17 mouse cellular contexts compared by ENCODE assay signal in genomic region chr14:59859830-59860229, GRCm38 (mm10).
"Had no signal": no experiment of that assay in that cellular context is flagged by ENCODE, and none has a peak within 500 bp of the region (broad histone marks: within the 10 kb centered on the region; RNA-seq: fewer than 3 reads in every experiment).

No protein-coding gene starts in this region.

- H3K4me2 ChIP-seq: liver, embryonic 12.5 days; lung, embryonic 14.5 days; midbrain, embryonic 12.5 days; neural tube, embryonic 13.5 days; neural tube, embryonic 15.5 days had no signal

- H3K27me3 ChIP-seq: liver, embryonic 12.5 days; midbrain, embryonic 12.5 days; neural tube, embryonic 13.5 days; neural tube, embryonic 15.5 days had no signal

- H3K4me3 ChIP-seq: liver, embryonic 12.5 days; midbrain, embryonic 10.5 days; midbrain, embryonic 12.5 days; myocyte; neural tube, embryonic 13.5 days; neural tube, embryonic 15.5 days had no signal

- H3K9me3 ChIP-seq: liver, embryonic 12.5 days; midbrain, embryonic 10.5 days; neural tube, embryonic 13.5 days had no signal

- H3K4me1 ChIP-seq: liver, embryonic 12.5 days; midbrain, embryonic 10.5 days; midbrain, embryonic 12.5 days had no signal

- H3K27ac ChIP-seq: liver, embryonic 12.5 days; liver, embryonic 14.5 days; midbrain, embryonic 10.5 days; midbrain, embryonic 12.5 days; neural tube, embryonic 13.5 days; neural tube, embryonic 15.5 days had no signal

- H3K9ac ChIP-seq: liver, embryonic 12.5 days; liver, embryonic 14.5 days; lung, embryonic 14.5 days; midbrain, embryonic 12.5 days; neural tube, embryonic 13.5 days; neural tube, embryonic 15.5 days had no signal

- H3K36me3 ChIP-seq: liver, embryonic 12.5 days; midbrain, embryonic 10.5 days; midbrain, embryonic 12.5 days had no signal

- DNase-seq: lung, adult 18-20 months; lung, embryonic 14.5 days; lung, postnatal 10 days; lung, postnatal 4 days; midbrain, embryonic 14.5 days; retina, postnatal 1 day; right cerebral cortex, adult 18-20 months; right cerebral cortex, postnatal 25 days; right cerebral cortex, postnatal 4 days; spleen, adult 18-20 months had no signal
